Mouse (Mus musculus) left cerebral cortex, postnatal 14 days (tissue): ENCODE data around the gene Mamld1. TPM values are rescaled to one million over a fixed set of nuclear protein-coding genes. Genes with fewer than 3 reads are reported as not detected.

Experiments
- DNase-seq, 2 experiments: peaks; one replicate each; pipeline ENCODE4 v3.0.0; 2021 to 2022; ENCODE audit warnings: low spot score in 2 of 2, mixed read lengths in 1 of 2
- intact Hi-C: fragments of 180-260 bp; cut with DNase I; formaldehyde crosslinking; loops from one replicate; pipeline ENCODE4 v1.15.1; 2025
- total RNA-seq, 2 experiments: library from RNA; stranded (reverse); gene quantifications; 2 replicates each; pipeline ENCODE4 v1.2.3; 2021

Gene Mamld1
- total RNA-seq, 2 experiments from 2014 or later, result 25.5 to 27.3 TPM

DNA sequence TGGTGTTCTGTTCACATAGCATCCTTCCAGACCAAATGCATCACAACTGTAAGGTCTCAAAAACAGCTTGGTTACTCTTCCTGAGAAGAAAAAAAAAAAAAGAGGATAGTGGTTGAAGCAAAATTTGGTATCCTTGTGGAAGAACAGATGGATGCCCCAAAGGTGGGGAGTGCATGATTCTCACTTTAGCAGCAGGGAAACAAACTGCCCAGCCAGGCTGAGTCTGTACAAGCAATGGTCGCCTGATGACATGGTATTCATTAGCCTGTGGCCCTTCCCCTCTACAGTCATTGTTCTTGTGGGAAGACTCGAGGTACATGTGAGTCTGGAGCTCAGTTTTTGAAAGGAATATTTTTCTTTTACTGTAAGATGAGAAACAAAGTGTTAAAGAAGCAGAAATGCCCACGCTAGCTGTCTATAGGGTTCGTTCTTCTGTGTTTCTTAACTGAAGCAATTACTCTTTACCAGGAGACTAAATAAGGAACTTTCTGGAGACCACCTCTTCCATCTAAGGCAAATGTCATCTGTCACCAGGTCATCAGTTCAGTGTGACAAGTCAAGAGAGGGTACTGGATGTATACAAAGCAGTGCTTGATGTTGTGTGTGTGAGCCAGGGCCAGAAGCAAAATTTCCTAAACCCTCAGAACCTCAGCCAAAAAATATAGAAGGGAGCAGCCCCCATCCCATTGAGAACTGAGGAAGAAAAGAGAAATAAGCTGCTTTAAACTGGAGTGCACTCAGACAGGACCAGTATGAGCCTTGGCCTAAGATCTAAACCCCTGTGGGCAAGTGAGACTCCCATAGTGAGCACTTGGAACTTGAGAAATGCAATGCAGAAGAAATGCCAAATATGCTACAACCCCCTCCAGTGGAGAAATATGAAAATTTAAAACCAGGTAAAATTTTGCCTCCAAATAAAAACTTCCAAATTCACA lies 72.6 kb downstream of the Mamld1 start:
- no peak for DNase-seq
- intact Hi-C loops, result no loop called here

- intact Hi-C loops, result no loop called here
- DNase-seq, result no peak
Measured at GRCm38 (mm10) chrX:71125013-71125412, 75.0 kb downstream of the Mamld1 start.

GRCm38 (mm10) chrX:71131464-71131863 lies 81.4 kb downstream of the Mamld1 start:
- DNase-seq, result peak in 1 of 2 experiments; percentile 7
- intact Hi-C loops, result no loop called here

DNA sequence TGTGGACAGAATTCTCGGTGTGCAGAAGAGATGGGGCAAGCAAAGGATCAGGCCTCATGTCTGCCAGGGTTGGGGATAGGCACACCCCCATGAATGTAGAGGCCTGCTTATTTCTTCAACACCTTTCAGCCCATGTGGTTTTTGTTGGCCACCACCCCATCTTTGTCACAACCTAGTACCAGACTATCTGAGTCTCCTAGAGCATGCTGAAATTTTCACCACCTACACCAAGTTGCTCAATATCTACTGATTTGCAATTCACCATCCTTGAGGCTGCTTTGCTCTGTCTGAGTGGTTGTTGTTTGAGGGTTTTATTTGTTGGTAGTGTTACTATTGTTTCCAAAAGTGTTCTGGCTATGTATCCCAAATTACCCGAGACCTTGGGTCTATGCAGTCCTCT lies 91.3 kb downstream of the Mamld1 start:
- intact Hi-C loops, result no loop called here
- DNase-seq, result no peak

DNA sequence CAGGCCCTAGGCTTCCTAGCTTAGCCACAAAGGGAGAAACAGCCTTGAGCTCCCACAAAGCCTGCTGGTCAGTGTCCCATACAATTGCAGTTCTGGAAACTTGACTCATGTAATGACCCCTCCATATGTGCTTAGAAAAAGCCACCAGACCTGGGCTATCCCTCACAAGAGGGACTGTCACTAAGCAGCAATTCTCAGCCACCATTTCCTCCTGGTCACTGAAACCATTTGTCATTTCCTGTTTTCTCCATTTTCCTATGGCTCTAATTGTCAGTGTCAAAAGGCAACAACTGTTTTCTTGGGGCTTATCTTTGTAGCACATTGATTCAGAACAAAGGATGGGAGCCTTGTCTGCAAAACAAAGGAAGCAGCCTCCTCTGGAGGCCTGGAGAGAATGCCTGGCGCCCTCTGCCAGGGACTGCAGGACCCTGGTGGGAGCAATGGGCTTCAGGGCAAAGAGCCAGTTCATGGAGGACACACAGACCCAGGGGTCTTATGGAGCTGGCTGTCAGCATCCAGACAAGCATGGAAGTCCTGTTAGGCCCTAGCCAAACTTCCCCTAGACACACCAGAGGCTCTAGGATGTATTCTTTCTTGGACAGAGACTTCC lies 99.5 kb downstream of the Mamld1 start:
- intact Hi-C loops, result no loop called here
- DNase-seq, result no peak

DNA sequence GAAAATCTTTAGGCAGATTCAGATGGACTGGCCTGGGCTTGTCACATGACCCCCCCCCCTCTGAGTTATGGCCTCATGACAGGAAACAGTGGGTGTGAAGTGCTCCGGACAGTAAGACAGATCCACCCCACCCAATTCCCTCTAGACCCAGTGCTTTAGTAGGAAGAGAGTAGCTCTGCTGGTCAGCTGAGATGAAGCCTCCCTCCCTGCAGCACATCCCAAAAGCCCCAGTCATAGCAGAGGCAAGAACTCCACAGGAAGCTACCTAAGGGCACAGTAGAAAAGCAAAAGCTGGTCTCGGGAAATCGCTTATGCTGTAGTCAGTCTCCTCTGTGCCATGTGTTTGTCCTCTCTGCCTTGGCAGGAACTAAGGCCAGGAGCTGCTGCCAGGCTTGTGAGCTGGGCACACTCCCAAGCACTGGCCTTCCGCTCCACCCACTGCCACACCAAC lies 100.5 kb downstream of the Mamld1 start:
- peak in 1 of 2 experiments; percentile 3 for DNase-seq
- intact Hi-C loops, result no loop called here

GRCm38 (mm10) chrX:71181526-71181925 lies 131.5 kb downstream of the Mamld1 start:
- intact Hi-C loops, result no loop called here
- DNase-seq, result peak; percentile 3 to 12

DNA sequence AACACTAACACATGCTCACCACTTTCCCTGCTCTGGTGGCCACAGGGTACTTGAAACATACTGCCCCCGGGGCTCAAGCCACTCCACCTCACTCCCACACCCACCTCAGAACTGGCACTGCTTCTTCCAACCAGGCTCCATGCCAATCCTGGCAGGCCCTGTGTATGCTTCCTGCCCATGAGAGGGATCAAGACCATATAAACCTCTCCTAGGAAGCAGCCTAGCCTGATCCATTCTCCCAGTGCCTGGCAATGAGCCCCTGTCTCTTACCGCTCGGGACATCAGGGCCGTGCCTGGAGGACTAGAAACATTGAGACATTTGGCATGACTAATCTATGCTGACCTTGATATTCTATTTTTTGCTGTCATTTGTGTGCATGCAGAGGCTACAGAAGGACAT lies 133.6 kb downstream of the Mamld1 start:
- intact Hi-C loops, result no loop called here
- DNase-seq, result no peak

- intact Hi-C loops, result no loop called here
Measured at GRCm38 (mm10) chrX:71186396-71186795, 136.3 kb downstream of the Mamld1 start.

DNA sequence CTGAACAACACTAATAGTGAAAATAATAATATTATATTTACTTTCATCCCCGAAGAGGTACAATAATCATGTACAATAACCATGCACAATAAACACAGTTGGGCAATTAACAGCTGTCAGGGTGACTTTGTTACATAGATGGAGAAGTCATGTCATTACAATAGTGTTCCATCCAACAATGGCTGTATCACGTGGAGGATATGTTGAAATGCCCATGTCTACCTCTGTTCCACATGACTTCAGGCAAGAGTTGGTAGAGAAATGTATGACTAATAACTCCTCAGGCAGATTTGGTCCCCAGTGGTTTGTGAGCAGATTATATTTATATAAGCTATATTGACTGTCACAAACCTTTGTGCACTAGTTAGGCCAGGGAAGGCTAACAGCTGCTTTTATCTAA lies 154.7 kb downstream of the Mamld1 start:
- intact Hi-C loops, result no loop called here
- no peak for DNase-seq

More at GRCm38 (mm10) chrX:71186396-71186795, 136.3 kb downstream of the Mamld1 start:
- no peak for DNase-seq

Other genes with a start within 250 kb of the Mamld1 start
- gene Mtm1, start 160.5 kb downstream of the Mamld1 start, total RNA-seq, result 1 to 10 TPM; 5.0 to 5.6 TPM